Mouse (Mus musculus) testis, adult 2 months (tissue): Measurements from ENCODE around the gene Nploc4.

Experiments used
- CTCF ChIP-seq: fragments of 200-500 bp; IDR thresholded peaks from 2 replicates; pipeline ENCODE4 v1.5.1; 2012; ENCODE audit warnings: low read depth, mild to moderate bottlenecking, inconsistent platforms, low read length, moderate library complexity; ENCODE audit not compliant: control insufficient read depth, insufficient read depth, insufficient replicate concordance
- POLR2A ChIP-seq: fragments of 200-500 bp; IDR thresholded peaks from 2 replicates; pipeline ENCODE4 v1.6.1; 2012; ENCODE audit warnings: low read depth, mild to moderate bottlenecking, inconsistent platforms, low read length, moderate library complexity; ENCODE audit not compliant: control insufficient read depth

DNA sequence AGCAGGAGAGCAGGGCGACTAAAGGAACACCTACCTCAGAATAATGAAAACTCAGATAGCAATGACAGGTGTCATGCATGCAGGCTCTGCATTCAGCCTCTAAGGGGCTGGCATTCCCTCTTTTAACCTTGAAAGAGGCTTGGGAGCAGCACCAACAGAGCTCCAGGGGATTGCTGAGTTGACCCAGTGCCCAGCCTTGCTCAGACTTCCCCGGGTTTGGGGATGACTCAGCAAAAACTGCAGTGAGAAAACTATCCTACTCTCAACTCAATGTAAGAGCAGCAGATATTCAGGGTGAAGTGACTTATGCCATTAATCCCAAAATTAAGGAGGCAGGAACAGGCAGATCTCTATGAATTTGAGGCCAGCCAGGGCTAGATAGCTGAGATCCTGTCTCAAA is 50.4 kb downstream of the Nploc4 start:
- TF ChIP-seq CTCF (no peak), POLR2A (no peak)
